Mouse (Mus musculus) layer of hippocampus, postnatal 36 days (tissue): ENCODE results near the gene Lilr4b. TPM values are rescaled to one million over a fixed set of nuclear protein-coding genes. Genes with fewer than 3 reads are reported as not detected.
"Not testable (repeated sequence)": the region's sequence is repeated elsewhere in the genome, so short reads cannot be mapped to it uniquely, and the experiment has no call there.

ENCODE experiments used
- DNase-seq, 2 experiments: peaks; one replicate each; pipeline ENCODE4 v3.0.0; 2022
- total RNA-seq, 2 experiments: library from RNA; stranded (reverse); gene quantifications; 2 replicates each; pipeline ENCODE4 v1.2.3; 2021

The Lilr4b gene
- total RNA-seq = under 1 TPM in 1 of 2 experiments, not detected in 1; 0.25 TPM

GRCm38 (mm10) chr10:51480397-51480796, at the start of gene Lilr4b, which contains the start of gene Gm49339:
Gene Lilr4b, plus strand, starts transcription at chr10:51480632.
Gene Gm49339, plus strand, starts transcription at chr10:51480612.
- not testable (repeated sequence) for DNase-seq

DNA sequence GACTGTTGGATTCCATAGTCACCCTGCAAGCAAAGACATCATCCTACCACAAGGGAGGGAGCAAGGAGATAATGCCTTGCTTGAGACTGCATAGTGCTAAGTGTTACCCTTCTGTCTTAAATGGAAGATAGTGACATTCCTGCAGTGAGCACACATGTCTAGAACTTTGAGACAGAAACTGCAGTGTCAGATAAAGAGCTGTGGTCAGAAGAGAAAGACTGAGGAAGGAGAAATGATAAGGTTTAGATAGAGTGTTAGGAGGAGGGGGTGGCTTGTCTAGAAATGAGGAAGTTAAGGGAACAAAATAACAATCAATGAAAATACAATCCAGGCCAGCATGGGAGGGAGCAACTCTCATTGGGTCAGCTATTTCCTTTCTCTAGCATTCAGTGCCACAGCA, 47.5 kb upstream of the Lilr4b start:
- DNase-seq = no peak

- DNase-seq = no peak
These were observed 44.7 kb upstream of the Lilr4b start for GRCm38 (mm10) chr10:51435684-51436083.

GRCm38 (mm10) chr10:51451610-51452009, 28.8 kb upstream of the Lilr4b start:
- DNase-seq = no peak

- DNase-seq = no peak
These were observed 26.7 kb upstream of the Lilr4b start for GRCm38 (mm10) chr10:51453616-51454298.

- no peak for DNase-seq
These were observed 26.1 kb upstream of the Lilr4b start for GRCm38 (mm10) chr10:51454365-51454764.

DNA sequence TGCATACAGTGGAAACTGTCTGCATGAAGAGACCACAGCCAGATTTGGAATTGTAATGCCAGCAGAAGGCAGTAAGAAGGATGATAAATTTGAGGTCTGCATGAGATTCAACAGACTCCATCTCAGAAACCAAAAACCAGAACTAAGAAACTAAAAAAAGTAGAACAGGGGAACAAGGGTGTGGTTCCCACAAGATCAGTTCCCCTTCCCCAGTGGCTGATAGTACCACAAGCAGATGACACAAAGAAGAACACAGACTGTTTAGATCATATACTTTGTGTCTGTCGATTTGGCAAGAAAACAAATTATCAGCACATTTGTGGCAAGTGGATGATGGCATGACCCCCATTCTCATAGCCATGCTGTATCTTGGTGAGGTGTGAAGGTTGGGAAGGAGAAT, 24.7 kb upstream of the Lilr4b start:
- DNase-seq = no peak

- no peak for DNase-seq
These were observed 24.1 kb upstream of the Lilr4b start for GRCm38 (mm10) chr10:51456369-51456768.

DNA sequence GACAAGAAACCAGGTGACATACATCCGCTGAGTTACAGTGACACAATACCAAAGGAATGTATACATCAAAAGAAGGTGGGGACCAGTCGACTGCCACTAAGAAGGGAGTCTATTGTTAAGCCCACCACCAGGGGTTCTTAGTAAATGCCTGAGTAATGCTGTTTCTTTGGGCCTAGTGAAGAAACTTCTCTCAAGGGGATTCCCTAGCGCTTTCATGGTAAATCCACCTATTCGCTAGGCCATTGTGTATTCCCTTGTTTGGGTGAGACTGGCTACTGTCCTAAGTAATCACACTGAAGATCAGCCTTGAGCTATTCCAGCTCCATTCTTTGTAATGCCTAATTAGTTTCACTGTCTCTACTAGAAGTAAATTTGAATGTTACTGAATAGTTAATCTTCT, 16.6 kb upstream of the Lilr4b start:
- not testable (repeated sequence) for DNase-seq

DNA sequence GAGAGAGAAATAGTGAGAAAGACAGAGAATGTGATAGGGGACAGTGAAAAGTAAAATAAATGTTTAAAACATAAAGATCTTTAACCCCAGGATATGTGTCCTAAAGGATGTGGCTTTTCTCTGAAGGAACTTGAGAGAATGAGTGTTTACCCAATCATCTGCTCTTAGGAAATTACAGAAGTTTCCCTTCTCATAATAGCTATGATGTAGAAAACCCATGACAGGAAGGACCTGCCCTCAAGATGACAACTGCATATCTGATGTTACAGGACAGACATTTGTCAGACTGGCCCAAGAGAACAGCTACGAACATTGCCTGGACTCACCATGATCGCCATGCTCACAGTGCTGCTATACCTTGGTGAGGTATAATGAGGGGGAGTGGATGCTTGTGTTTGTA, 10.3 kb downstream of the Lilr4b start, which contains the start of gene Lilrb4a:
Gene Lilrb4a (plus strand): TSS at position 266 of the 400 bp plus-strand sequence.
- DNase-seq = not testable (repeated sequence)

GRCm38 (mm10) chr10:51520021-51520420, 39.6 kb downstream of the Lilr4b start:
- no peak for DNase-seq

DNA sequence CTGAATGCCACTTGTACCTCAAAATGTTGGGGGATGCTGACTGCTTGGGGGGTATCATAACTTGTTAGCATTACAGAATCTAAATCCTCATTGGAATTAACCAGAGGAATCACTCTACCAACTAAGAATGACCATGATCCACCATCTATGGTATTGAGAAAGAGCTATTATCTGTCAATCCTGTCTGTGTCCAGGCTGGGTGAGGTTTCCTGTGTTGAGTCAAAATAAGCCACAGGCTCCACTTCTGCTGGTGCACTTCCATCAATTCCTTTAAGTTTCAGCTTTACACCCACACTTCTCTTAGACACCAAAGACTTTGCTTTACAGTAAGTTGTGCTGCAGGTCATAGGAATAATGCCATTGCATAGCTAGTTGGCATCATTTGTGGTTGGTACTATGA, 41.0 kb downstream of the Lilr4b start:
- DNase-seq = no peak

DNA sequence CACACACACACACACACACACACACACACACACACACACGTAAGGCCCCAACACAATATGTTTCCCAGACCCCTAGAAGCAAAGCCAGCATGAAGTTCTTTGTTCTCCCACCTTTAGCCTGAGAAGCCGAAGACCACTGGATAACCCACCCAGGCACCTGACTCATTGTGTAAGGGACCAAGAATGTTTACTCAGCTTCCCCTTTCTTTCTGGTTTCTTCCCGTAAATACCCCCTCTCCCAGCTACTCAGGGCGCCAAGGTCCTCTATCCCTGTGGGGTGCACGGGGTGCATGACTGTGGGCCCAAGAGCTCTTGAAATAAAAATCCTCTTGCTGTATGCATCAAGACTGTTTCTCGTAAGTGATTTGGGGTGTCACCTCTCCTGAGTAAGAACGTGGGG, 45.7 kb downstream of the Lilr4b start:
- DNase-seq = no peak

- DNase-seq = no peak
These were observed 46.2 kb downstream of the Lilr4b start for GRCm38 (mm10) chr10:51526633-51527032.

GRCm38 (mm10) chr10:51528840-51529434, 48.5 kb downstream of the Lilr4b start:
- DNase-seq = no peak

GRCm38 (mm10) chr10:51529497-51529896, 49.1 kb downstream of the Lilr4b start:
- no peak for DNase-seq

DNA sequence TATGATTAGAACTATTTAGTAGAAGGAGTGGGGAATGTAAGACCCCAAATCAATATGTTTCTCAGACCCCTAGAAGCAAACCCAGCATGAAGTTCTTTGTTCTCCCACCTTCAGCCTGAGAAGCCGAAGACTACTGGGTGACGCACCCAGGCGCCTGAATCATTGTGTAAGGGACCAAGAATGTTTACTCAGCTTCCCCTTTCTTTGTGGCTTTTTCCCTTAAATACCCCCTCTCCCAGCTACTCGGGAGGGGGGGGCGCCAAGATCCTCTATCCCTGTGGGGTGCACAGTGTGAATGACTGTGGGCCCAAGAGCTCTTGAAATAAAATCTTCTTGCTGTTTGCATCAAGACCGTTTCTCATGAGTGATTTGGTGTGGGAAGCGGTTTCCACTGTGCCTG, 50.4 kb downstream of the Lilr4b start:
- no peak for DNase-seq

Other genes starting within 250 kb of the Lilr4b start
- not detected for gene Gm49339, start within 50 bp of the Lilr4b start, total RNA-seq
- under 1 TPM in 1 of 2 experiments, not detected in 1; 0.46 TPM for gene Lilrb4a, start 10.3 kb downstream of the Lilr4b start, total RNA-seq
- gene Fam162b, start 109.9 kb downstream of the Lilr4b start, total RNA-seq = not detected
- gene Gprc6a, start 150.8 kb downstream of the Lilr4b start, total RNA-seq = not detected
- gene Rfx6, start 197.1 kb downstream of the Lilr4b start, total RNA-seq = not detected